Mouse (Mus musculus) central nervous system, embryonic 11.5 days (tissue): ENCODE results near the gene Olfr125. TPM values are rescaled to one million over a fixed set of nuclear protein-coding genes. Genes with fewer than 3 reads are reported as not detected.

Source experiments
- polyA plus RNA-seq: library from polyadenylated mRNA; depleted of rRNA; stranded (reverse); fragments of >200 nt; gene quantifications from 2 replicates; pipeline ENCODE4 v1.2.3, GENCODE M21; 2012; rRNA removed

Olfr125 gene
- polyA plus RNA-seq: not detected in 2 replicates

DNA sequence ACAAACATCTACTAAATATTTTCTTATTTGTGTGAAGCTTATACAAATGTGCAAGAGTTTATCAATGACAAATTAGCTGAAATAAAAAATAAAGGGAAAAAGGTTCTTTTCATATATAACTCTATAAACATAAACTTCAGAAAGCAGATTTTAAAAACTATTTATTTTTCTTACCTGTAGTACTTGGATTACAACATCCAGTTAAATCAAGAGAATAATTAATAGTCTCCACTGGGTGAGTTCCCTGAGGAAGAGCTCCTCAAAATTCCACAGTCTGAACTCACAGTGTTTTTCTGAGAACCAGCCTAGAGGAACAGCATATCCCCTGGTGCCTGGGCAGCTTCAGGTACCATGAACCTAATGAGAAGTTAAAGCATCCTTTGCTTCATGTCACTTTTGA lies at the start of gene Olfr125:
Gene Olfr125 (plus strand): TSS at position 301 of the 400 bp plus-strand sequence.

DNA sequence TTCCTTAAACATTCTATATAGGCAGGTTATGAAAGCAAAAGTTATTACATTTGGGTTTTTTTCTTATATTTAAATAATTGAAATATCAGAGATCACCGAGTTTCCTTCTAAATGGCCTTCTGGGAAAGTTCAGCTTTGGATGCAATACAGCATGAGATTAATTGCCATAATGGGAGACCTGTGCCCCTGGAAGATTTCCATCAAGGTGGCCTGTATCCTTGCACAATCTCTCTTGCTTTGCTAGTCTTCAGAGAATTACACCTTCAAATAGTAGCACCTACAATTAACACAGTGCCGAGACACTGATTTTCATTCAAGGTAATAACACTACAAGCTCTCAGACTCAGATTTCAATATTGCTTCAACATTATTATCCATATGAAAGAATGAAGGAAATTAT lies 39.5 kb upstream of the Olfr125 start, which contains the start of gene Olfr123:
Gene Olfr123 (plus strand): TSS at position 301 of the 400 bp plus-strand sequence.

DNA sequence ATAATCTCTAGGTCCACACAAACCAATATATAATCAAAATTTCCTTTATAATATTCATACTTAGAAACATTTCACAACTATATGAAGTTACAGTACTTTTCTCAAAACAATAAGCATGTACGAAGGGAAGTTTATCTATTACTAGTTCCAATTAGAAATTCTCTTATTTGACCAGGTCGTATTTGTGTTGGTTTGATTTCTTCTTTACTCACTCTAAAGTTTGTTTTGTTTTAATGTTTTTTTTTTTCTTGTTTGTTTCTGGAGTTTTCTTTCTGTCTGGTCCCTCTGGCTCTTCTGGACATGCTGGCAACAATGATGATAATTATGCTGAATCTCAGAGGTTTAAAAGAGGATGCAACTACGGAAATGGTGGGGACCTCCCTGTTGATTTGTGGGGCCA lies 33.2 kb upstream of the Olfr125 start, which contains the start of gene Olfr124:
Gene Olfr124 (plus strand): TSS at position 301 of the 400 bp plus-strand sequence.

DNA sequence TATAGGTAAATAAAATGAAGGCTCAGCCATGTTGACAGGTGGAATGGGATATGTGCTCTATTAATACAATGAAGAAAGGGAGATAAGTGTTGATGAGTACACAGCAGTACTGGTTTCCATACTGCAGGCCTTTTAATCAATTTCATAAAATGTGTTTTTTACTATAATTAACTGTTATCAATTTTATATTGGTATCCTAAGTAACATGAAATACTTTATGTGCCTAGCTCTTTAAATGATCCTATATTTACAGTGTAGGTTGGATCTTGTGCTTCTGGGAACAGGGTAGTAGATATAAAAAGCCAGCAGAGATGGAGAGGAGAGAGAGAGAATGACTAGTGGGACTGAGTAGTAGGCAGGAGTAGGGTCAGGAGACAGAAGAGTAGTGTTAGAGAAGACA lies 14.4 kb downstream of the Olfr125 start, which contains the start of gene Olfr126:
Gene Olfr126 (plus strand): TSS at position 301 of the 400 bp plus-strand sequence.

Other genes starting within 250 kb of the Olfr125 start
- gene Olfr114, start 240.2 kb upstream of the Olfr125 start, polyA plus RNA-seq: not detected in 2 replicates
- not detected in 2 replicates for gene Olfr115, start 205.8 kb upstream of the Olfr125 start, polyA plus RNA-seq
- gene Olfr116, start 205.8 kb upstream of the Olfr125 start, polyA plus RNA-seq: not detected in 2 replicates
- gene Olfr117, start 169.2 kb upstream of the Olfr125 start, polyA plus RNA-seq: not detected in 2 replicates
- gene Olfr118, start 166.0 kb upstream of the Olfr125 start, polyA plus RNA-seq: not detected in 2 replicates
- gene Olfr119, start 136.4 kb upstream of the Olfr125 start, polyA plus RNA-seq: not detected in 2 replicates
- gene Olfr120, start 111.1 kb upstream of the Olfr125 start, polyA plus RNA-seq: not detected in 2 replicates
- not detected in 2 replicates for gene Olfr121, start 84.1 kb upstream of the Olfr125 start, polyA plus RNA-seq
- gene Olfr122, start 64.3 kb upstream of the Olfr125 start, polyA plus RNA-seq: not detected in 2 replicates
- not detected in 2 replicates for gene Olfr123, start 39.4 kb upstream of the Olfr125 start, polyA plus RNA-seq
- not detected in 2 replicates for gene Olfr124, start 33.1 kb upstream of the Olfr125 start, polyA plus RNA-seq
- gene Olfr126, start 14.5 kb downstream of the Olfr125 start, polyA plus RNA-seq: not detected in 2 replicates
- not detected in 2 replicates for gene Olfr127, start 67.5 kb downstream of the Olfr125 start, polyA plus RNA-seq
- not detected in 2 replicates for gene Olfr128, start 87.6 kb downstream of the Olfr125 start, polyA plus RNA-seq
- not detected in 2 replicates for gene Olfr761, start 120.1 kb downstream of the Olfr125 start, polyA plus RNA-seq
- not detected in 2 replicates for gene Olfr129, start 227.1 kb downstream of the Olfr125 start, polyA plus RNA-seq
- not detected in 2 replicates for gene Olfr130, start 231.0 kb downstream of the Olfr125 start, polyA plus RNA-seq